Mouse (Mus musculus): ENCODE measurements at regions not wholly inside any gene's neighbourhood (a gene's known extent, or its start where the extent isn't known, plus 50 kb on each side); places are given as distances from the start of the nearest gene placed in this dataset.

- DNase-seq (ENCODE audit: low read depth, low spot score), result peak; percentile 7
Measured at GRCm38 (mm10) chr7:136765026-136765425, 129.4 kb upstream of the Mgmt start.

DNA sequence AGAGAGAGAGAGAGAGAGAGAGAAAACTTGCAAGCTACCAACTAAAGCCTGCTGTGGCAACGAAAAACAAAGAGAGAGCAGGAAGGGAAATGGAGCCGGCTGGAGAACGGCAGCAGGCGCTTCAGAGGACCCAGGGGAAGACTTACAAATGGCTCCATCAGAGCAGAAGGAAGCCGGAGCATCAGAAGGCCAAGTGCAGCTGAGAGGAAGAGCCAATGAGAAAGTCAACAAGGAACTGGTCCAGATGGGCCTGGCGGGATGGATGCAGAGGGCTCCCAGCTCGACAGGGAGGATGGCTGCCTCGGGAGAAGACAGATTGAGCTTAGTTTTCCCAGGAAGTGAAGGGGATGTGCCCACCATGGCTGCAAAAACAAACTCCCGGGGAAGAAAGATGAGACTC lies 127.2 kb upstream of the Mgmt start:
- DNase-seq (ENCODE audit: low read depth, low spot score), result no peak

GRCm38 (mm10) chr7:136780708-136781107 lies 113.7 kb upstream of the Mgmt start:
- no peak for DNase-seq (ENCODE audit: low read depth, low spot score)

GRCm38 (mm10) chr7:136791162-136791561 lies 103.3 kb upstream of the Mgmt start:
- DNase-seq (ENCODE audit: low read depth, low spot score), result no peak

- no peak for DNase-seq (ENCODE audit: low read depth, low spot score)
Measured at GRCm38 (mm10) chr7:136792131-136792530, 102.3 kb upstream of the Mgmt start.

GRCm38 (mm10) chr7:136796415-136796814 lies 98.0 kb upstream of the Mgmt start:
- DNase-seq (ENCODE audit: low read depth, low spot score), result no peak

GRCm38 (mm10) chr7:136797780-136798435 lies 96.5 kb upstream of the Mgmt start:
- DNase-seq (ENCODE audit: low read depth, low spot score), result no peak

- DNase-seq (ENCODE audit: low read depth, low spot score), result no peak
Measured at GRCm38 (mm10) chr7:136798605-136799004, 95.8 kb upstream of the Mgmt start.

- DNase-seq (ENCODE audit: low read depth, low spot score), result no peak
Measured at GRCm38 (mm10) chr7:136807101-136807500, 87.3 kb upstream of the Mgmt start.

GRCm38 (mm10) chr7:136807968-136808367 lies 86.4 kb upstream of the Mgmt start:
- no peak for DNase-seq (ENCODE audit: low read depth, low spot score)

DNA sequence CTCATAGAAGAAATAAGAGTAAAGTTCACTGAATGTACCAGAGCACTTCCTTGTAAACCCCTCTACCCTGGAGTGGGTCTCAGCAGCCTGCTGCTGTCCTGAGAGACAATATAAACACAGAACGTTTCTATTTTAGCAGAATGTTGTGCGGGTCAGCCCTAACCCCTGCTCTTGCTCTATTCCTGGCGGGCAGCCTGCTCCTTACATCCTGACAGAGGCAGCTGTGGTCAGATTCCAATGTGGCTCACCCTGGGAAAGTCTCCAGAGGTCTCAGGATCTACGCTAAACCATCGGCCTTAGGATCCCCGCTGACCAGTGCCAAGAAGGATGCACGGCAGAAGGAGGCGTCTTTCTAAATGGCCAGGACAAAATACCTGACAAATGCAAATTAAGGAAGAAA lies 84.8 kb upstream of the Mgmt start:
- DNase-seq (ENCODE audit: low read depth, low spot score), result no peak

DNA sequence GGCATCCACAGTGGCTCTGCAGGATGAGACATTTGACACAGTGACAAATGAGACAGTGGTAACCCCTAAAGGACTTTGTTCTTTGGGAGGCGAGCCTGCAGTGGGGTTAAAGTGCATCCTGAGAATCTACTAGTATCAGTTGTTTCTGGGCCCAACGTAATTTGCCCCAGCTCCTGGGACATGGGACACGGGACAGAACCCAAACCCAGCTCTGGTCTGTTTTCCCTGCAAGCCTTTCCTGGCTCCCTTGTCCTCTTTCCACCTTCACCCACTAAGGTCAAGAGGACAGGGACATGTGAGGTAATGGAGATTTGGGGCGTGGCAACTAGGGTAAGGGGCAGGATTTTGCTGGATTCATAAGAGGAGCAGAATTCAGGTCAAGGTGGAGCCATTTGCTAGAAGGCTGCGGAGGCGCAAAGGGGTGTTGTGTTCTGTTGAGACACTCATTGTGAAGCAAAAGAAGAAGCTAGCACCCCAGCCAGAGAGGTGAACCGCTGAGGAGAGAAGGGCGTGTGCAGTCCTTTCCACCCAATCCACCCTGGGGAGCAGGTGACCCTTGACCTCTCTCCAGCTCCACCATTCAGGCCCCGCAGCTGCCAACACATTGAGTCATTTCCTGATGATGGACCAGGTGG lies 80.6 kb upstream of the Mgmt start:
- no peak for DNase-seq (ENCODE audit: low read depth, low spot score)

DNA sequence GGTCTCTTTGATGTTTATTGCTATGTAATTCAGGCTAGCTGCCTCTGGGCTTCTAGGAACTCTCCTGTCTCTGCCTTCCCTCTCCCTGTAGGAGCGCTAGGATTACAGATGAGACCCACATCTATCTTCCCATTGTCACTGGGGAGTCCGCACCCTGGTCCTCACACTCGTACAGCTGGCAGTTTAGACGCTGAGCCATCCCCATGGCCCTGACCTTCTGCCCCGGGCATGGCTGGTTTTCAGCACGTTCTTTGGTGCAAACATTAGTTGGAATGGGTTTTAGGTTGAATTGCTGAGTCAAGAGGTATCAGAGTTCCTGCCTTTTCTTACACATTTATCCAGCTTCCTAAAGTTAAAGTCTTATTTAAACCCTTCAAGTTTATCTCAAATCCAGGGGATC lies 79.7 kb upstream of the Mgmt start:
- DNase-seq (ENCODE audit: low read depth, low spot score), result no peak

GRCm38 (mm10) chr7:136820291-136820690 lies 74.1 kb upstream of the Mgmt start:
- no peak for DNase-seq (ENCODE audit: low read depth, low spot score)

DNA sequence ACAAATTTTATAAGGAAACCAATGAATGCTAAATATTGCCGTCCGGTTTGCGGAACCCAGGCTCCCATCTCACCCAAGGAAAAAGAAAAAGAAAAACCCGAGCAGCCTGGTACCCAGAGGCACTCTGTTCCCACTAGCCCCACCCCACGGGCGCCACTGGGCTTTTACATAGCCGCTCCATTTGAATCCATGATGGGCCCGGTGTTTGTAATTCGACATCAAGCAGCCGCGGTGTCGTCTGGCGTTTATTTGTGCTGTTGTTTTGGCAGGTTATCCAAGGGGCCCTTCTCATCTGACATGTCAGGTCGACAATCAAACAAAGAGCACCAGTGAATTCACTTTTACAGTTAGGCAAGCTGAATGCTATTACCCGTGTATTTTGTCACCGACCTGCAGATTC lies 68.8 kb upstream of the Mgmt start:
- DNase-seq (ENCODE audit: low read depth, low spot score), result no peak

GRCm38 (mm10) chr7:136829621-136830313 lies 64.6 kb upstream of the Mgmt start:
- no peak for DNase-seq (ENCODE audit: low read depth, low spot score)

DNA sequence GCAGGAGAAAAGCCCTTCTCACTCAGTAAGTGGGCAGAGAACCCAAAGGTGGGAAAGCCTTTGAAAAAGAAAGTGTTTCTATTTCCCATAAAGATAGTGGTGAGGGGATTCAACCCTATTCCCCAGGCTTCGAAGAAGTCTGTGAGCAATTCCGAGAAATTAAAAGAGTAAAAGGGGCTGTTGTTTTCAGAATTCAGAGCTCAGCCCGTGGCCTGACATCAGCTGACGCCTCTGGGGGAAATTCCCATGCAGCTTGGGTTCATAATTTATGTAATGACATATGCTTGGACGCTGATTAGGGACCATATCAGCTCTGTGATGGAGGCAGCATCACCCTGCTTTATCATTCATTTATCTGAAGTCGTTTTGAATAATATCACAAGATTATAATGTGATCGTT lies 62.0 kb upstream of the Mgmt start:
- no peak for DNase-seq (ENCODE audit: low read depth, low spot score)

DNA sequence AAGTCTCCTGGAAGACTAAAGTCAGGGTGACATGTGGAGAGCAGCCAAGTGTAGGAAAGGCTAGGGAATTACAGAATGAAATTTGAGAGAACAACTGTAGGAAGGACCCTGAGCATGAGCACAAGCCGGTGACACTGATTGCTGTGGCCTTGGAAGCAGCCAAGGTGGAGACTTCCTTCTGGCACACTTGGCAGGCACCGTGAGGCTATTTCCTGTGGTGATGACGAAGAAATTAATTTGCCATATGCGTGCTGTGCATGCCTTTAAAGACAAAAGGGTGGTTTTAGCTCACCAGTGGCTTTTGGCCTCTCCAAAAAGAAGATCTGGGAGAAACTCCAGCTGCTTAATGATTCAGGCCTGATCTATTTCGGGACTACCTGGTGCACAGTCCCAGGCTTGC lies 55.4 kb upstream of the Mgmt start:
- peak; percentile 12 for DNase-seq (ENCODE audit: low read depth, low spot score)

- DNase-seq (ENCODE audit: low read depth, low spot score), result no peak
Measured at GRCm38 (mm10) chr7:136840224-136840623, 54.2 kb upstream of the Mgmt start.

DNA sequence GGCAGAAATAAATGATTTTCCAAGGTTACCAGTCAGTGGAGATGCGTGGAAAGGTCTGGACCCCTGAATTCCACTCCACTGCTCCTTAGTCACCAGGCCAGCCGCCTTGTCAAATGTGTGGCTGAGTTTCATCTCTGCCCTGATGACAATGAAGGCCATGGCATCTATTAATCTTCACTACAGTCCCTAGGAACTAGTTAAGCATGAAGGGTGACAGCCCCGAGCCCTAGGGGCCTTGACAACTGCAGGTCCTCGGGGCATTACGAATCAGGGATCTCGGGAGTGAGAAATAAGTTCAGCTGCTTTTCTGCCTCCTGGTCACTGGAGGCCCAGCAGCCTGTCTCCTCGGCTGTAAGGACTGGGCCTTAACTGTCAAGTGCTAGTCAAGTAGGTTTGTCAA lies 51.7 kb upstream of the Mgmt start:
- DNase-seq (ENCODE audit: low read depth, low spot score), result no peak

DNA sequence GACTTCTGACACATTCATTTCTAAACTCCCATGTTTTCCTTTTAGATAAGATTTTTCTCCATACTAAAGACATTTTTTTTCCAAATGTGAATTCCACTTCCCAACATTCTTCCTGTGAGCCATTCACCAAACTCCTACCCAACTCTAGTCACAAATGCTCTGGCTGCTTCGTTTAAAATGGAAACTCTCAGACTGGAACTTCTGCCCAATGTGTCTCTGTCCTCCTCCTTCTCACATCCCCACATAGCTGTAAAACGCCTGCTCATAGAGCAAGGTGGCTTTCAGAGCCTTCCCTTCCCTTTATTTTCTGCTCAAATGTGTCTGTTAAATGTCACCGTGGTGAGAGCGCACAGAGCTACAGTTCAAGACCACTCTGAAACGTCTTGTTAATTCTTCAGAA lies 50.1 kb upstream of the Mgmt start:
- peak; percentile 64 for DNase-seq (ENCODE audit: low read depth, low spot score)

All from brain, adult 2 months (tissue).